Mouse (Mus musculus) frontal cortex, adult (tissue): ENCODE data around the gene Lix1.
A peak's percentile ranks its signal among the peaks of the same experiment; 100 is the strongest.

Source experiments
- ATAC-seq: cut with Nextera tagmentation; 2 replicates; pipeline ENCODE4 v1.9.2; 2017; ENCODE audit warnings: mild to moderate bottlenecking, moderate library complexity, mixed read lengths; ENCODE audit not compliant: low TSS enrichment

The Lix1 gene

GRCm38 (mm10) chr17:17402222-17403004 lies at the start of gene Lix1:
Gene Lix1, plus strand, starts transcription at chr17:17402672.
- ATAC-seq, result peak; percentile 98

GRCm38 (mm10) chr17:17373550-17373917 lies 28.9 kb upstream of the Lix1 start:
- ATAC-seq, result no peak

GRCm38 (mm10) chr17:17373918-17374910 lies 28.3 kb upstream of the Lix1 start, which contains the start of gene Riok2:
Gene Riok2, plus strand, starts transcription at chr17:17374309.
- peak; percentile 97 for ATAC-seq

- no peak for ATAC-seq
Observed at GRCm38 (mm10) chr17:17375581-17375980, 26.9 kb upstream of the Lix1 start.

- no peak for ATAC-seq
Observed at GRCm38 (mm10) chr17:17383703-17384102, 18.8 kb upstream of the Lix1 start.

- ATAC-seq, result no peak
Observed at GRCm38 (mm10) chr17:17384502-17384901, 18.0 kb upstream of the Lix1 start.

- ATAC-seq, result no peak
Observed at GRCm38 (mm10) chr17:17386117-17386516, 16.4 kb upstream of the Lix1 start.

- no peak for ATAC-seq
Observed at GRCm38 (mm10) chr17:17391823-17392222, 10.6 kb upstream of the Lix1 start.

GRCm38 (mm10) chr17:17392863-17393262 lies 9.6 kb upstream of the Lix1 start:
- ATAC-seq, result no peak

GRCm38 (mm10) chr17:17393300-17393699 lies 9.2 kb upstream of the Lix1 start:
- no peak for ATAC-seq

- peak; percentile 98 for ATAC-seq
Observed at GRCm38 (mm10) chr17:17394336-17394735, 8.1 kb upstream of the Lix1 start.

- no peak for ATAC-seq
Observed at GRCm38 (mm10) chr17:17396869-17397268, 5.6 kb upstream of the Lix1 start.

- no peak for ATAC-seq
Observed at GRCm38 (mm10) chr17:17398664-17399063, 3.8 kb upstream of the Lix1 start.

GRCm38 (mm10) chr17:17403038-17403437 lies 566 bp downstream of the Lix1 start:
- ATAC-seq, result peak; percentile 71

GRCm38 (mm10) chr17:17403578-17404112 lies 1.2 kb downstream of the Lix1 start:
- no peak for ATAC-seq

- ATAC-seq, result peak; percentile 50; the same call in 1 of the 2 replicates
Observed at GRCm38 (mm10) chr17:17404811-17405544, 2.5 kb downstream of the Lix1 start.

GRCm38 (mm10) chr17:17405606-17406005 lies 3.1 kb downstream of the Lix1 start:
- ATAC-seq, result no peak

GRCm38 (mm10) chr17:17408137-17408536 lies 5.7 kb downstream of the Lix1 start:
- no peak for ATAC-seq

GRCm38 (mm10) chr17:17408720-17409478 lies 6.4 kb downstream of the Lix1 start:
- ATAC-seq, result no peak

- ATAC-seq, result peak; percentile 73
Observed at GRCm38 (mm10) chr17:17409601-17410000, 7.1 kb downstream of the Lix1 start.

- no peak for ATAC-seq
Observed at GRCm38 (mm10) chr17:17411443-17411842, 9.0 kb downstream of the Lix1 start.
